Mouse (Mus musculus) kidney, embryonic 16.5 days (tissue): Measurements from ENCODE around the gene Znrf3. TPM values are rescaled to one million over a fixed set of nuclear protein-coding genes. Genes with fewer than 3 reads are reported as not detected.

Experiments
- ATAC-seq: fragments of 200-750 bp; cut with Nextera tagmentation; 2 replicates; pipeline ENCODE4 v1.8.0; 2017; ENCODE audit warnings: moderate TSS enrichment; ENCODE audit not compliant: low FRiP score, low TSS enrichment
- H3K27ac ChIP-seq: fragments of 300-500 bp; sonication (generic); 2 replicates; pipeline ENCODE4 v1.5.1; 2014; ENCODE audit warnings: low read length
- H3K27me3 ChIP-seq: fragments of 300-500 bp; sonication (generic); 2 replicates; pipeline ENCODE4 v1.6.1; 2014; ENCODE audit warnings: low read length, control low read depth, mixed read lengths; ENCODE audit not compliant: insufficient read depth
- H3K36me3 ChIP-seq: fragments of 300-500 bp; sonication (generic); 2 replicates; pipeline ENCODE4 v1.6.1; 2014; ENCODE audit warnings: low read length, control low read depth, mixed read lengths; ENCODE audit not compliant: insufficient read depth
- H3K4me1 ChIP-seq: fragments of 300-500 bp; sonication (generic); 2 replicates; pipeline ENCODE4 v1.6.1; 2014; ENCODE audit warnings: low read length, control low read depth, mixed read lengths; ENCODE audit not compliant: insufficient read depth
- H3K4me2 ChIP-seq: fragments of 300-500 bp; sonication (generic); replicated peaks from 2 replicates; pipeline ENCODE4 v1.6.1; 2014; ENCODE audit warnings: low read depth, low read length
- H3K4me3 ChIP-seq: fragments of 300-500 bp; sonication (generic); 2 replicates; pipeline ENCODE4 v1.5.1; 2014; ENCODE audit warnings: mild to moderate bottlenecking, low read length
- H3K9ac ChIP-seq: fragments of 300-500 bp; sonication (generic); replicated peaks from 2 replicates; pipeline ENCODE4 v1.6.1; 2014; ENCODE audit warnings: low read length
- H3K9me3 ChIP-seq: fragments of 300-500 bp; sonication (generic); 2 replicates; pipeline ENCODE4 v1.6.1; 2016; ENCODE audit warnings: low read length, control low read depth
- WGBS: fragments of 180-500 bp; shearing (Covaris S2); extraction: QIAGEN DNeasy Blood & Tissue Kit; methylation state at CpG from one replicate; pipeline ENCODE4 v1.1.7; 2014; 5-methylcytosine and 5-hydroxymethylcytosine counted together
- polyA plus RNA-seq: library from polyadenylated mRNA; unstranded; fragments of >200 nt; fragmentation: Nextera tagmentation; extraction: Ambion mirVana; gene quantifications from 2 replicates; pipeline ENCODE4 v1.2.1, GENCODE M21; 2015

Gene Znrf3
- polyA plus RNA-seq, 1 experiment from 2014 or later = 16.5 TPM

DNA sequence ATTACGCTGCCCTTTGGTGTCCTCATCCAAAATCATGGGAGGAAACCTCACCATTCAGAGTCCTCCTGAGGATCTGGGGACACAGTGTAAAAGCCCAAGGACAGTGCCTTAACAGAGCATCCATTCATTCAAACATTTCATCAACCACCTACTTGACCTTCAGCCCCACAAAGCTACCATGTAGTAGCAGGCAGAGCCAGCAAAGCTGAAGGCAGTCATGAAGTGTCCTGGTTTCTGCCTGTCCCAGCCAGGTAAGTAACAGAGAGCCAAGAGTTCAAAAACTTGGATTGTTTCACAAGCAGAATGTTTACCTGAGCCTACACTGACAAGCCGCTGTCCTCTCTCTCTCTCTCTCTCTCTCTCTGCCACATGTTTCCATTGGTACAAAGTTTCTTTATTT lies 18.3 kb downstream of the Znrf3 start:
- Histone ChIP-seq H3K36me3 (no peaks in the 10 kb centered on the region), H3K27ac (no peak overlapping the region), H3K4me3 (no peak overlapping the region), H3K9me3 (no peaks in the 10 kb centered on the region), H3K4me2 (no peak overlapping the region), H3K9ac (no peak overlapping the region), H3K27me3 (no peaks in the 10 kb centered on the region), H3K4me1 (peaks cover 35% of the 10 kb centered on the region)
- 94% methylated on average over 2 of the region's 2 CpGs for WGBS
- ATAC-seq = no peak

DNA sequence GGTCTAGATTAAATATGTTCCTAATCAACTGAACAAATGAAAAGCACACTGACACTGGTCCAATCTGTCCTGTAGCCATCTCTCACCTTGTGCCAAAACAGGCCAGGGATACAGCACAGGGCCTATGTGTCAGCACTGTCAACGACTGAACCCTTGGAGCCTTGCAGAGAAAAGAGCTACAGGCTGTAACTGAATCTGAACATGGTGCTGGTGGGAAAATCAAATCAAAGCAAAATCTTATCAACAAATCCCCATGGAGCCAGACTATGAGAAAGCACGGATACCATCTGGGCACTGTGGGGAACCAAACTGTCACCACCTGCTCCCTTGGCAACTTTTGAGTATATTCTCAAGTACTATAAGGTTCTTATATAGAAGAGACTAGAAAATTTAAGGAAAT lies 19.5 kb downstream of the Znrf3 start:
- no peak overlapping the region for H3K4me2 ChIP-seq
- no peak overlapping the region for H3K27ac ChIP-seq
- H3K4me3 ChIP-seq = no peak overlapping the region
- H3K36me3 ChIP-seq = no peaks in the 10 kb centered on the region
- H3K4me1 ChIP-seq = peaks cover 37% of the 10 kb centered on the region
- no peaks in the 10 kb centered on the region for H3K9me3 ChIP-seq
- no peak overlapping the region for H3K9ac ChIP-seq
- 46% methylated on average over 2 of the region's 2 CpGs for WGBS
- ATAC-seq = no peak
- H3K27me3 ChIP-seq = no peaks in the 10 kb centered on the region

DNA sequence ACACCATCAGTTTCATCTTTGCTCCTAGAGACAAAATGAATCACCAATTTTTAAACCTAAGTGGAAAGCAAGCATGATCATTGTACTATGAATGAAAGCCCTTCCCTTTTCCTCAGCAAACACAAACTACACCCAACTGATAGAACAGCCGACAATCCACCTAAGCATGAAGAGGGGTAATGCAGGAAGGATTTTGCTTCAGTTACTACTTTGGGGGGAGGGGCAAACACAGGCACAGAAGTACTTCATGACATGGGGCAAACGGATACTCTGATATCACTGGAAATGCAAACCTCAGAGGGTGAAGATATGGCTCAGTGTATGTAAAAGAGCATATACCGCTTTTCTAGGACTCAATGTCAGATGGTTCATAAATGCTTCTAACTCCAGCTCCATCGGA lies 20.5 kb downstream of the Znrf3 start:
- 79% methylated on average over 4 of the region's 4 CpGs for WGBS
- Histone ChIP-seq H3K9ac (no peak overlapping the region), H3K4me1 (peaks cover 43% of the 10 kb centered on the region), H3K4me3 (no peak overlapping the region), H3K36me3 (no peaks in the 10 kb centered on the region), H3K27me3 (no peaks in the 10 kb centered on the region), H3K4me2 (no peak overlapping the region), H3K27ac (no peak overlapping the region), H3K9me3 (no peaks in the 10 kb centered on the region)
- no peak for ATAC-seq

DNA sequence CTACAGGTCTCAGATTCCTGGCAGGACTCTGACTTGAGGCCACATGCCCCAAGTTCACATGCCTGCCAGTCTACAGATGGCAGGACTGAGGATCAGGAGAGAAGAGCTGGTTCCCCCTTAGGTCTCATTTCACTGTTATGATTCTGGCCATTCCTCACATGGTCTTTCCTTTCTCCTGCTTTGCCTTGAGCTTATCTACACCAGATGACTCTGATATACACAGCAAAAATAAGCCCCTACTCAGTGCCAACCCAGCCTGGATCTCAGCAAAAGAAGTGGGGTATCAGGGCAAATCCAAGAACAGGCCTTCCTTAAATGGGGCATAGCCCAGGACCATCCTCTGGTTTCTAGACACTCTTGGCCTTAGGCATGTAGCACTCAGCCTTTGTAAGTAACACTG lies 21.6 kb downstream of the Znrf3 start:
- Histone ChIP-seq H3K4me1 (peaks cover 39% of the 10 kb centered on the region), H3K9me3 (no peaks in the 10 kb centered on the region), H3K4me3 (no peak overlapping the region), H3K27me3 (no peaks in the 10 kb centered on the region), H3K27ac (no peak overlapping the region), H3K9ac (no peak overlapping the region), H3K4me2 (no peak overlapping the region), H3K36me3 (no peaks in the 10 kb centered on the region)
- ATAC-seq = no peak

DNA sequence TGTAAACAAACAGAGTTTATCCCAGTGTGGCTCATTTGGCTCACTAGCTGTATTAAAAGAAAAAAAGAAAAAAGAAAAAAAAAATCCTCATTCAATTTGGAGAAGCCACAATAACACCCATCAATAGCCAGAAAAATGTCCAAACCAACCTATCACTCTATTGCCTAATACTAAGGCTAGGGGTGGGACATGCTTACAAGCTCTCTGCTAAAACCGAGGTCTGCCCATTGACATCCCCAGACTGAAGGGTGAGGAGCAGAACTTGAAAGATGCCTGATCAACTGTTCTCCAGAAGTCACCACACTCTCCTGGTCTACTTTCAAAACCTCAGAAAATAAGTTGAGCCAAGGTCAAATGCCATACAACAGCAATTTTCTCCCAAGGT lies 22.4 kb downstream of the Znrf3 start:
- no peak for ATAC-seq
- WGBS = 48% methylated on average over 1 of the region's 1 CpGs
- peaks cover 42% of the 10 kb centered on the region for H3K4me1 ChIP-seq

DNA sequence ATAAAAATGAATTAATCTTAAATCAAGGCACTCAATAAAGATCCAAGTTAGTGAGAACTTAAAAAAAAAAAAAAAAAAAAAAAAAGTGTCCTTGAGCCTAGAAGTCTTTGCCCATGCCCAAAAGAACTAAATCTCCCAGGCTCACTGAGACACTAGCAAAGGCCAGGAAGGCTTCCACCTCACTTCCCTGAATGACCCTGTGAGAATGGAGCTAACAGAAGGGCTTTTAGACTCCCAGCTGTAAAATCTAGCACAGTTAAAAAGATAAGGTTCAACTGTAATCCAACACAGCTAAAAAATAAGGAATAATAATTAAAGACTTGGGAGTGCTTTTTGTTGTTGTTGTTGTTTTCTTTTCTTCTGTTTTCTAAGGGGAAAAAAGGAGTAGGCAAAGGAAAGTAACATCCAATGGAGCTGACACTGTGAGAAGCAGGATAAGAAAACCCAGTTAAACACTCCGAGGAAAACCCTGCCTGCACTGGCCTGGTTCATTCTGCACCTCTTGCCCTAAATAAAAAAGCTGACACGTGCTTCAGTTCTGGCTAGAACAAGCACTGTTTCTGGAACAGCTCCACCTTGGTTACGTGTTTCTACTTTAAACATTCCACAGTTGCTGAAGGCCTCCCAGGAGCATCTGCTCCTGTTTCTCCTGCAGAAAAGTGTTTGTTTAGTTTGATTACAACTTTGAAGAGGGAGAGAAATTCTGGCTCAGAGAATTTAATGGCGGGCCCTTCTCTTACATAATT lies 23.0 kb downstream of the Znrf3 start:
- Histone ChIP-seq H3K4me2 (no peak overlapping the region), H3K4me3 (no peak overlapping the region), H3K9ac (no peak overlapping the region), H3K9me3 (no peaks in the 10 kb centered on the region), H3K27ac (0 out of 2 replicates have a peak overlapping the region, but pooled peaks have one; percentile 46), H3K36me3 (no peaks in the 10 kb centered on the region), H3K4me1 (peaks cover 44% of the 10 kb centered on the region), H3K27me3 (no peaks in the 10 kb centered on the region)
- no peak for ATAC-seq
- 13% methylated on average over 4 of the region's 4 CpGs for WGBS

More for the DNA sequence above, 22.4 kb downstream of the Znrf3 start:
- Histone ChIP-seq H3K27ac (peak overlapping the region; percentile 46; the same call in 1 of the 2 replicates), H3K4me2 (no peak overlapping the region), H3K36me3 (no peaks in the 10 kb centered on the region), H3K9ac (no peak overlapping the region), H3K27me3 (no peaks in the 10 kb centered on the region), H3K4me3 (no peak overlapping the region), H3K9me3 (no peaks in the 10 kb centered on the region)

DNA sequence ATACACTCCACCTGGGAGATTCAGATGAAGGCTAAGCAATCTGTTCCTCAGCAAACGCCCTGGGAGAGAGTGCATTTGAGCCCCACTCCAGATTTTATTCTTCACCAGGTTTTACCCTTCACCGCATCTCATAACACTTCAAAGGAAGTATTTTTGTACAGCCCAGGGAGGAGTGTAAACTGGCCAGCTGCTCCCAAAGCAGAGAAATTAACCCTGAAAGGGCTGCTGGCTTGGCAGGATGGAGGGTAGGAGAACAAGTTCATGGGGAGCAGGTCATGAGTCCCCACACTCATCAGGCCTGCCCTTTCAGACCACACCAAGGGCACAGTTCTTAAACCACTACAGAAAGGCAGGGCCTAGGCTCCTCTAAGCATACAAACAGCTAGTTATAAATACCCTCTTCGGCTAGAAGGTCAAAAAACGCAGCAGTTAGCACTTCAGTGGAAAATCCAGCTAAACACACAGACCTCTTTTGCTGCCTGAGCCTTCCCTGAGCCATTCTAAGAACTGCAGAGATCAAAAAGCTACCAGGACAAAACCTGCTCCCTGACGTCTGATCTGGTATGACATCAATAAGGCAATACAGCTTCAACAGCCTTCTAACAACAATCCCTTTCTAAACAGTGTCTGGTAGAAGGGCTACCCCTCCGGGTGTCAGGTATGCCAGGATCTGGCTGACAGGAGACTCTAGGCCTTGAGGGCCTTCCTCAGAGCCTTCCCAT lies 28.9 kb downstream of the Znrf3 start:
- H3K4me3 ChIP-seq = no peak overlapping the region
- H3K4me2 ChIP-seq = peak overlapping the region; percentile 37
- peak; percentile 88 for ATAC-seq
- H3K27ac ChIP-seq = peak overlapping the region; percentile 90
- H3K9me3 ChIP-seq = no peaks in the 10 kb centered on the region
- peak overlapping the region; percentile 41 for H3K9ac ChIP-seq
- 3% methylated on average over 6 of the region's 6 CpGs for whole genome bisulfite sequencing
- peaks cover 72% of the 10 kb centered on the region for H3K4me1 ChIP-seq
- H3K27me3 ChIP-seq = no peaks in the 10 kb centered on the region
- no peaks in the 10 kb centered on the region for H3K36me3 ChIP-seq

DNA sequence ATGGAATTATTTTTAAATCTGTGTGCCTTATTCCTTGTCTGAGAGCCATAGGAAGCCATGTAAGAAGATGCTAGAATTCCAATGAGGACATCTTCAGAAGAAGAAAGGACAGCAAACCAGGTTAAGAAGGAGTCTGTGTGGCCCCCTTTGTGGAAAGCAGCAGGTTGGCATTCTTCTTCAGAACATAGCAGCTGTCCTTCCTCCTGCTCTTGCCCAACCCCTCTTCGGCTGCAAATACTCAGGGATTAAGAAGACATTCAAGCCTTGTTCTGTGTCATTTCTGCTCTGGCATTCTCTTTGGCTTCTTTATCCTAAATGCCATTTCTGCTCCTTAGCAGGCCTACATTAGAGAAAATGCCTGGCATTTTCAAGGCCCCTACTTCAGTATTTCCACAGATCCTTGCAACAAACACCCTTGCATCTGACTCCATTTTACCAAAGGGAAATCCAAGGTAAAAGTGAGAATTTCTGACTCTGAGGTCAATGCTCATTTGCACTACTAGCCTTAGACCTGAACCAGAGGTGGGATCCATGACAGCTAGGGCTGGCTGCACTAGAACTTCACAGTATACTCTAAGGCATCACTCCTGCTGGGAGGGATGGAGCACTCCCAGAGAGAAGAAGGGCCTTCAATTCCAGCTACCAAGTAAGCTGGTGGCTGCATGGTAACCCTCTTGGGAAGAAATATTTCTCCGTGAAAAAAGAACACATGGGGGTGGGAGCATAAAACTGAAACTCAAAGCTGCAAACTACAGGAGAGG lies 29.6 kb downstream of the Znrf3 start:
- Histone ChIP-seq H3K9ac (peak overlapping the region; percentile 32; the same call in 1 of the 2 replicates), H3K9me3 (no peaks in the 10 kb centered on the region), H3K4me2 (peak overlapping the region; percentile 33), H3K4me1 (peaks cover 72% of the 10 kb centered on the region), H3K27ac (peak overlapping the region; percentile 90), H3K27me3 (no peaks in the 10 kb centered on the region), H3K4me3 (no peak overlapping the region), H3K36me3 (no peaks in the 10 kb centered on the region)
- ATAC-seq = peak; percentile 57
- 38% methylated on average over 2 of the region's 2 CpGs for WGBS

DNA sequence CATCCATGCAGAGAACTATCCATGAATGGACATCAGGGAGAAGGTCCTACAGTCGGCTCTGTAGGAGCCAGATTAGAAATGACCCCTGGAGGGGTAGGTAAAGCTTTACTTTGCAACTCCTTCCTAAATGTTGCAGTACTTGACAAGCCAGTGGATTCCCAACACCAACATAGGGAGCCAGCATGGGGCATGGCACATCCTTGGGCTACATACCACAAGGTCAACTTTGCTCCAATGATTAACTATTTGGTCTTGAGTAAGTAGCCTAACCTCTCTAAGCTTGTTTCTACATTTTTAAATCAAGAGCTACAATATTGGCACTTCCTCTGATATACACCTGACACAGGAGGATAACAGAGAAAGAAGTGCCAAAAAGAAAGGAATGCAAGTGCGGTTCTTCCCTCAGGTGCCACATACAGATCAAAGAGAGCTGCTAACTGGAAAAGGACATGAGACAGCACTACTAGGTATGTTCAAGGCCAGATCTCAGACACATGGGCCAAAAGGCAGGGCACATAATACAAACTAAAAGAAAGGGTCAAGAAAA lies 31.9 kb downstream of the Znrf3 start:
- WGBS = 65% methylated on average over 2 of the region's 2 CpGs
- Histone ChIP-seq H3K27me3 (no peaks in the 10 kb centered on the region), H3K4me2 (no peak overlapping the region), H3K4me3 (no peak overlapping the region), H3K27ac (peak overlapping the region; percentile 67), H3K4me1 (peaks cover 66% of the 10 kb centered on the region), H3K36me3 (no peaks in the 10 kb centered on the region), H3K9me3 (no peaks in the 10 kb centered on the region), H3K9ac (no peak overlapping the region)
- ATAC-seq = no peak
